Mouse (Mus musculus): ENCODE measurements around the gene C5ar2.

- TF ChIP-seq FLI1 (IDR thresholded peaks at IDR 0.05; ENCODE audit: low read length) (no peak), GATA1 (IDR thresholded peaks at IDR 0.05; ENCODE audit: borderline replicate concordance, low read length) (no peak)
These were observed 39.2 kb downstream of the C5ar2 start for GRCm38 (mm10) chr7:16204791-16205190.

Measured in megakaryocyte, embryonic 14.5 days (primary cell).